Mouse (Mus musculus) liver, embryonic 11.5 days (tissue): ENCODE data around the gene Tacstd2. TPM values are rescaled to one million over a fixed set of nuclear protein-coding genes. Genes with fewer than 3 reads are reported as not detected.

Source experiments
- ATAC-seq: fragments of 200-750 bp; cut with Nextera tagmentation; replicated peaks from 2 replicates; pipeline ENCODE4 v1.8.0; 2017; ENCODE audit warnings: moderate number of reproducible peaks, mild to moderate bottlenecking, moderate TSS enrichment, moderate library complexity; ENCODE audit not compliant: low FRiP score
- DNase-seq: peaks from one replicate; pipeline ENCODE4 v3.0.0-alpha.2; 2017; ENCODE audit warnings: low spot score
- H3K27ac ChIP-seq: fragments of 300-500 bp; sonication (generic); 2 replicates; pipeline ENCODE4 v1.5.1; 2014; ENCODE audit warnings: mild to moderate bottlenecking, low read depth, low read length, control low read depth
- H3K27me3 ChIP-seq: fragments of 300-500 bp; sonication (generic); replicated peaks from 2 replicates; pipeline ENCODE4 v1.6.1; 2014; ENCODE audit warnings: low read length, mixed read lengths; ENCODE audit not compliant: control insufficient read depth, insufficient read depth
- H3K36me3 ChIP-seq: fragments of 300-500 bp; sonication (generic); 2 replicates; pipeline ENCODE4 v1.6.1; 2014; ENCODE audit warnings: mild to moderate bottlenecking, low read length, moderate library complexity, mixed read lengths; ENCODE audit not compliant: control insufficient read depth, insufficient read depth
- H3K4me1 ChIP-seq: fragments of 300-500 bp; sonication (generic); replicated peaks from 2 replicates; pipeline ENCODE4 v1.6.1; 2014; ENCODE audit warnings: low read length, mixed read lengths; ENCODE audit not compliant: control insufficient read depth, insufficient read depth
- H3K4me2 ChIP-seq: fragments of 300-500 bp; sonication (generic); 2 replicates; pipeline ENCODE4 v1.6.1; 2014; ENCODE audit warnings: mild to moderate bottlenecking, control low read depth, moderate library complexity
- H3K4me3 ChIP-seq: fragments of 300-500 bp; sonication (generic); 2 replicates; pipeline ENCODE4 v1.5.1; 2014; ENCODE audit warnings: low read depth, low read length, control low read depth
- H3K9ac ChIP-seq: fragments of 300-500 bp; sonication (generic); 2 replicates; pipeline ENCODE4 v1.6.1; 2014; ENCODE audit warnings: low read depth, low read length, control low read depth
- H3K9me3 ChIP-seq: fragments of 300-500 bp; sonication (generic); 2 replicates; pipeline ENCODE4 v1.6.1; 2016; ENCODE audit warnings: low read length, inconsistent platforms, mixed read lengths; ENCODE audit not compliant: control insufficient read depth
- WGBS: fragments of 180-500 bp; shearing (Covaris S2); extraction: QIAGEN DNeasy Blood & Tissue Kit; methylation state at CpG from one replicate; pipeline ENCODE4 v1.1.7; 2014; 5-methylcytosine and 5-hydroxymethylcytosine counted together
- polyA plus RNA-seq: library from polyadenylated mRNA; unstranded; fragments of >200 nt; fragmentation: Nextera tagmentation; extraction: Ambion mirVana; gene quantifications from 2 replicates; pipeline ENCODE4 v1.2.1, GENCODE M21; 2014

Tacstd2 gene
- 2.1 and 3.4 TPM in 2 replicates for polyA plus RNA-seq

DNA sequence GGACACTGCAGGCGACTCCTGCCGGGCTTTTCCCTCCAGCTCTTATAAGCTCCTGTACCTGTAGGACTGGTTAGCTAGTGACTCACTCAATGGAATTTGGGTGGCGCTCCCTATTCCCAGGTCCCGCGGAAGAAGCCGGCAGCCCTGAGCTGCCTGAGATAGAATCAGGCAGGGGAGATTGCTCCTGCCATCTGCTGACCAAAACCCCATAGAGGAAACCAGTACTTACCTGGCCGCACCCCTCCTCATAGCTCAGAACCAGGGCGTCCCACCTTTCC is at the start of gene Tacstd2:
Gene Tacstd2 (minus strand): TSS at position 20 of the 278 bp plus-strand sequence.
- Histone ChIP-seq H3K4me3 (peak within 1 kb of the TSS; percentile 41), H3K4me1 (0 out of 2 replicates have a peak, but pooled peaks cover 3% of the 10 kb centered on the region), H3K9ac (no peak within 1 kb of the TSS), H3K27ac (no peak within 1 kb of the TSS), H3K9me3 (no peaks in the 10 kb centered on the region), H3K4me2 (peak within 1 kb of the TSS; percentile 64), H3K36me3 (no peaks in the 10 kb centered on the region), H3K27me3 (peaks cover 51% of the 10 kb centered on the region)
- 4% methylated on average over 8 of the region's 8 CpGs for WGBS
- no peak for ATAC-seq
- DNase-seq, result no peak

DNA sequence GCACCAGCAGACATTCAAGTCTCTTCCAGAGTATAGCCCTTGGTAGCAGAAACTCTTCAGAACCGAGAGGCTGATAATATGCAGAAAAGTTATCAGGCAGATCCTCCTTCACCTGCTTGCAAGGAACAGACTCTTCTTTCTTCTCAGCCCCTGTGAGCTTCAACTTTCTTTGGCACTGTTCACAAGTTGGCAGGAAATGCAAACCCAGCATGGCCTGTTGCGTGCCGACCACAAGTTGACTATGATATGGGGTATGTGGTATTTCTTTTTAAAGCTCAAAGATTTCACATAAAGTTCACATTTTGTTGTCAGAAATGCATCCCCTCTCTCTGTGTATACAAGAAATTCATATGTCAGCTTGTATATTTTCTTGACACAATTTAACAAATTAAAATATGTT is 30.7 kb upstream of the Tacstd2 start:
- Histone ChIP-seq H3K9ac (no peak overlapping the region), H3K4me2 (no peak overlapping the region), H3K27me3 (no peaks in the 10 kb centered on the region), H3K4me3 (no peak overlapping the region), H3K4me1 (no peaks in the 10 kb centered on the region), H3K9me3 (no peaks in the 10 kb centered on the region), H3K27ac (no peak overlapping the region), H3K36me3 (no peaks in the 10 kb centered on the region)
- 74% methylated on average over 3 of the region's 3 CpGs for WGBS
- no peak for DNase-seq
- ATAC-seq, result no peak

DNA sequence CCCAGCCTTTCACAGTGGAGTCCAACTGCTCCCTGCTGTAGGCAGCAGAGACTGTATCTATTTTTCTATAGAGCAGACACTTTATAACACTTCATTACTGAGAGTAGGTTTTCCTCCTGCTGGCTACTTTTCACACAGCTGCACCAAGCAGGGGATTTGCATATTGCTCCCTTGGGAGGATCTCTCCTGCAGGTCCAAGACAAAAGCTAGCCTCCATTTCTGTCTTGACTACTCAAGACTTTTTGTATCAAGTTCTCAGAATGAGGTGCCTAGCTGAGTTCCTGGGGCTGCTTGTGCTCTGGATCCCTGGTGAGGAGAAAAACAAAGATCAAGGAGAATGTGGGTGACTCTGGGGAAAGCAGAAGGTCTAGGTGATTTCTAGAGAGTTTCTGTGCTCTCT is 19.8 kb upstream of the Tacstd2 start:
- no peaks in the 10 kb centered on the region for H3K27me3 ChIP-seq
- DNase-seq (no peak), ATAC-seq (no peak)
- H3K4me3 ChIP-seq, result no peak overlapping the region
- H3K4me2 ChIP-seq, result no peak overlapping the region
- H3K9me3 ChIP-seq, result no peaks in the 10 kb centered on the region
- no peaks in the 10 kb centered on the region for H3K36me3 ChIP-seq
- H3K4me1 ChIP-seq, result no peaks in the 10 kb centered on the region
- no peak overlapping the region for H3K27ac ChIP-seq
- H3K9ac ChIP-seq, result no peak overlapping the region

DNA sequence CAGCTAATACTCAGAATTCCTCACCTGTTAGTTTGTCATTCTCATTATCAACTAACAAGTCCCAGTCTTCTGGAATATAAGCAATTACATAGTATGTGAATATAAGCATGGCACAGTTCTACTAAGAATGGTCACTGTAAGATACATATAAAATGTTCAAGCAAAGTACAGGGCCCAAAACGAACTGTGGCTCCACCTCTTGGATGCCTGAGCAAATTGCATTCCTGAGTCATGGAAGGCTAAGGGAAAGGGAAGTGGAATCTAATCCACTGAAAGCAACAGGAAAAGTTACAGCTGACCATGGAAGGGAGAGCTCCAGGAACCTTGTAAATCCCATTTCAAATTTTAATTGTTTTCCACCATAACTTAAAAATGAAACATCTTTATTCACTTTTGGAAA is 14.0 kb upstream of the Tacstd2 start:
- no peak overlapping the region for H3K4me2 ChIP-seq
- H3K27me3 ChIP-seq, result no peaks in the 10 kb centered on the region
- no peaks in the 10 kb centered on the region for H3K36me3 ChIP-seq
- no peak overlapping the region for H3K4me3 ChIP-seq
- H3K27ac ChIP-seq, result no peak overlapping the region
- no peaks in the 10 kb centered on the region for H3K4me1 ChIP-seq
- H3K9ac ChIP-seq, result no peak overlapping the region
- H3K9me3 ChIP-seq, result no peaks in the 10 kb centered on the region
- ATAC-seq, result no peak
- 18% methylated on average over 1 of the region's 1 CpGs for WGBS
- DNase-seq, result no peak

DNA sequence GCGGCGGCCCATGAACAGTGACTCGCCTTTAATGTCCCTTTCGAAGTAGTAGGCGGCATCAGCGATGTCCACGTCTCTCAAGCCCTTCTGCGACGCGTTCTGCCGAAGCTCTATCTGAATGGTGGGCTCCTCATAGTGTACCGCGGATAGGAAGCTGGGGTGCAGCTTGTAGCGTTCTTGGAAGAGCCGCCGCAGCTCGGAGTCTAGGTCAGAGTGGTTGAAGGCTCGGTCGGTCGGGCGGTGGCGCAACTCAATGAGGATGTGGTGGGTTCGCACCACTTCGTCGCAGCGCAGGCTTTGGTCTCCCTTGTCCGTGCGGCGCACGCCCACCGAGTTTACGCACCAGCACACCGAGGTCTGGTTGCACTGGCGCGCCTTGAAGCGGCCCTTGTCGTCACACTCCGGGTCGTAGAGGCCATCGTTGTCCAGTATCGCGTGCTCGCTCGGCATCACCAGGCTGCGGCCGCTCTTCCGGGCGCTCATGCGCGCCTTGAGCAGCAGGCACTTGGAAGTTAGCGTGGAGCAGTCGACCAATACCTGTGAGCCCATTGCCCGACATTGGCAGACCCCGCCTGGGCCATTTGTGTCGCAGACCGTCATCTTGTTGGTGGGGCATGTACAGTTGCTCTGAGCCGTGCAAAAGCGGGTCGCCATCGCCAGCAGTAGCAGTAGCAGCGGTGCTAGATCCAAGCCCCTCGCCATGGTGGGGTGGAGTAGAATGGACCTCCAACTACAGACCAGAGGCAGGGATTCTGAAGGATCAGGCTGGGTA is 405 bp downstream of the Tacstd2 start:
- H3K9me3 ChIP-seq, result no peaks in the 10 kb centered on the region
- peak overlapping the region; percentile 41 for H3K4me3 ChIP-seq
- ATAC-seq, result peak; percentile 44
- H3K9ac ChIP-seq, result no peak overlapping the region
- DNase-seq, result no peak
- 0 out of 2 replicates have a peak, but pooled peaks cover 3% of the 10 kb centered on the region for H3K4me1 ChIP-seq
- H3K4me2 ChIP-seq, result peak overlapping the region; percentile 64
- 2% methylated on average over 62 of the region's 62 CpGs for WGBS
- H3K27me3 ChIP-seq, result peaks cover 51% of the 10 kb centered on the region
- H3K36me3 ChIP-seq, result no peaks in the 10 kb centered on the region
- no peak overlapping the region for H3K27ac ChIP-seq

DNA sequence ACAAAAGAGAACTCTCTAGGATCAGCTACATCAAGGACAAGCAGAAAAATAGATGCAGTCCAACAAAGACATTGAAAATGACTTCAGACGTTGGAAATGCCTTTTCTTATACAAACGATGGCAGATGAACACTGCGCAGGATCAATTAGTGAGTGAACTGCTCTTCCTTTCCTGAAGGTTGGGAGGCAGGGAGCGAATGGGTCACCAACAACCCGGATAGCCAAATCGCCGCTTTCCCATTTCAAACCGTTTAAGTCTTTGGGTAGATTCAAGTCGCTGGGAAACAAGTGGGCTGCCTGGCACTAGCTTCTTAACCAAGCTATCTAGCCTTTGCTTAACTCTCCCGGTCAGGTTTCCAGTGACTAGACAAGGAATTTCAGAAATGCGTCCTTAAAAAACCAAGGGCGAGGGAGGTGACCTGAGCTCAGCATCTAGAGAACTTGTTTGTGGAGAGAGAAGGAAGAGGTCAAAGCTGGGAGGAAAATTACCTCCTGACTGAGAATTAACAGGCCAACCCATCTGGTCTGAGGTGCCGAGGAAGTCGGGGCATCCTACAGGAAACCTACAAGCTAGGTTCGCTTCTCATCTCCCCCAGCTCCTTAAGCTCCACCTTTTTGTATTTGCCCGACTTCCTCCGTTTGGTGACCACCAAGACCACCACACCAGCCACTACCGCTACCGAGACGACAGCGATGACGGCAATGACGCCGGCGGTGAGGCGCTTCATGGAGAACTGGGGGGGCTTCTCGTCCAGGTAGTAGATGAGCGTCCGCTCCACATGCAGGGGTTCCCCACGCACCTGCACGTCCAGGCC is 1.2 kb downstream of the Tacstd2 start:
- no peak for DNase-seq

DNA sequence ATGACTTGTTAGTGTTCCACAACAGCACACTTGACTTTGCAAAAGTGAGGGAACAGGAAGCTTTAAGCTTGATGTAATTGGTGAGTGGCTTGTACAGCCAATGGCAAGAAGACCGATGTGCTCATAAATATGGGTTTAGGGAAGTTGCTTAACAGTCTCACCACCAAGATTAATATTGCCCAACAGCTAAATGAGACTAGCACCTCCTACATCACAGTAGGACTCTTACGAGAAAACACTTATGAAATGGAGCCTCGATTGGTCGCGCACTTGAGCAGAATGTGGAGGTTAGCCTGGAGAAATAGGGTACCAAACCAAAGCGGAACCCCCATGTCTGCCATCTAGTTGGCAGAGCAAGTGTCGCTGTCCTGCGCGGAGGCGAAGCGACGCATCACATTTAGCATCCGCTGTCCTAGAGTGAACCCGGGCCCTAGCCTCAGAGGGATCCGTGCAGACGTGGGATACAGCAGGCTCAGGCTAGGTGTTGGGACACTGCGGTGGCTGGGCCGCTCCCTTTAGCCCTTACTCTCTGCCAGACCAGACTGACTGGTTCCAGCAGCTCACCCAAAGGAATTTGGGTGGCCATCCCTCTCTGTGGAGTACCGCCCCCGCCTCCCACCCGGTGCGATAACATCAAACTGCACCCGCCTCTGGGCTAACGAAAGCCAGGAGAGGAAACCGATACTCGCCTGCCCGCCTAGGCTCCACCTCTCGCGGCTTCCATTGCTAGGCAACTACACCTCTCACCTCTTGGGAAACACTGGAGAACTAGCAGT is 2.7 kb downstream of the Tacstd2 start:
- DNase-seq, result peak; percentile 41
- peak overlapping the region; percentile 52 for H3K4me2 ChIP-seq

More for the DNA sequence above, 1.2 kb downstream of the Tacstd2 start:
- peak overlapping the region; percentile 41 for H3K4me3 ChIP-seq
- H3K27ac ChIP-seq, result no peak overlapping the region
- H3K27me3 ChIP-seq, result peaks cover 51% of the 10 kb centered on the region
- H3K9ac ChIP-seq, result no peak overlapping the region
- H3K4me1 ChIP-seq, result 0 out of 2 replicates have a peak, but pooled peaks cover 3% of the 10 kb centered on the region
- WGBS, result 8% methylated on average over 31 of the region's 31 CpGs
- ATAC-seq, result no peak
- peak overlapping the region; percentile 64 for H3K4me2 ChIP-seq
- H3K36me3 ChIP-seq, result no peaks in the 10 kb centered on the region
- H3K9me3 ChIP-seq, result no peaks in the 10 kb centered on the region

DNA sequence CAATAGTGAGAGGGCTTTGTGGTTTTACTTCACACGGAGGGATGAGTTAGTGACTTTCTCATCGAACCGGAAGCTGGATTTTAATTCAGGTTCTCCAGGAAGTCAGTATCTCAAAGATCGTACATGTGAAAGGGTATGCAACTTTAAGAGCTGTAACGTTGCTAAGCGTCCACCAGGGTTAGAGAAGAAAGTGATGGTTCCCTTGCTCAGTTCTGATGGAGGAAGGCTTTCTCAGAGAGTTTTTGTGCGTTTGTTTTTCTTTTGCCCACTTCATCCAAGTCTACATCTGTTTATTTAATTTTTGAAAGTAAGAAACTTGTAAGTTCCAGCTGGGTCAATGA is 3.8 kb downstream of the Tacstd2 start:
- peaks cover 47% of the 10 kb centered on the region for H3K27me3 ChIP-seq
- ATAC-seq, result no peak
- no peaks in the 10 kb centered on the region for H3K36me3 ChIP-seq
- no peak overlapping the region for H3K9ac ChIP-seq
- no peak for DNase-seq
- H3K27ac ChIP-seq, result no peak overlapping the region
- 50% methylated on average over 7 of the region's 7 CpGs for WGBS
- no peaks in the 10 kb centered on the region for H3K9me3 ChIP-seq
- 0 out of 2 replicates have a peak, but pooled peaks cover 3% of the 10 kb centered on the region for H3K4me1 ChIP-seq
- H3K4me3 ChIP-seq, result no peak overlapping the region
- no peak overlapping the region for H3K4me2 ChIP-seq

More for the DNA sequence above, 2.7 kb downstream of the Tacstd2 start:
- H3K27me3 ChIP-seq, result peaks cover 51% of the 10 kb centered on the region
- no peaks in the 10 kb centered on the region for H3K36me3 ChIP-seq
- 7% methylated on average over 29 of the region's 29 CpGs for WGBS
- no peaks in the 10 kb centered on the region for H3K9me3 ChIP-seq
- H3K27ac ChIP-seq, result no peak overlapping the region
- peak; percentile 61 for ATAC-seq
- H3K4me3 ChIP-seq, result peak overlapping the region; percentile 19; the same call in 1 of the 2 replicates
- H3K9ac ChIP-seq, result no peak overlapping the region
- H3K4me1 ChIP-seq, result 0 out of 2 replicates have a peak, but pooled peaks cover 3% of the 10 kb centered on the region
